ENCODE assay signal across 7 mouse cellular contexts in the genomic region with DNA sequence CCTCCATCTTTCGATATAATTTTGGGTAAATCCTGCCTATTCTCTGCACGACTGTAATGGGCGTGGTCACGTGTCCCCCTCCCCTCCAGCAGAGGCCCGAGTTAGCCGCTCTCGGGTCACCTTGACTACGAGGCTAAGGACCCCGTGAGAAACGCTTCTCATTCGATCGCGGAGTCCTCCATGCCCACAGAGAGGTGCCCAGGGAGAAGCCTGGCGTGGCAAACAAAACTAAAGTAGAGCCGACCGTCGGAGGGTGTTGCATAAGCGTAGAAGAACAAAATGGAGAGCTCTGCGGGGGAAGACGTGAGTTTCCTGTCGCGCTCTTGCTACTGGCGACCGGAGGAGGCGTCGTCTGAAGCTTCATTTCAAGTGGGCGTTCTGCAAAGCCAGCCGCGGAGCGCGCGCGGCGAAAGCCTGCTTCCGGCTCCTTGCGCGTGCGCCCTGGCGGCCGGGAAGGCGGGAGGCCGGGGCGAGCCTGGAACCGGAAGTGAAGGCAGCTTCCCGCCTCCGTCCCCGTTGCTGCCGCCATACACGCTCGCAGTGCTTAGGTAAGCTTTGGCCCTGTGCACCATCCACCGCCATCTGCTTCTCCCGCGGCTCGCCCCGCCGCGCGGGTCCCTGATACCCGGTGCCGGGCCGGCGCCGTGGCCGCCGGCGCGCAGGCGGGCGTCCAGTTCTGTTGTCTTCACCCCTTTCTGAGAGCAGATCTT. TPM values are rescaled to one million over a fixed set of nuclear protein-coding genes. Genes with fewer than 3 reads are reported as not detected.
A peak's percentile ranks its signal among the peaks of the same experiment; 100 is the strongest.
DNase-seq lines count a peak whose midpoint lies in the region; ATAC-seq lines count a peak whose summit lies in the region.

A gene (plus strand): TSS at position 442 of the 710 bp plus-strand sequence.

- peak; percentile 90 for ATAC-seq in intestine, embryonic 16.5 days
- peak; percentile 90 for ATAC-seq in midbrain, embryonic 11.5 days (ENCODE audit: low FRiP score)

- peak within 1 kb of the TSS; percentile 99 for H3K27ac ChIP-seq in intestine, embryonic 16.5 days (ENCODE audit: low read length)
- H3K27ac ChIP-seq in midbrain, embryonic 11.5 days (ENCODE audit: low read depth, low read length), result peak within 1 kb of the TSS; percentile 94

- under 1% methylated on average over 65 of the region's 69 CpGs for WGBS in intestine, embryonic 16.5 days
- under 1% methylated on average over 69 of the region's 69 CpGs for WGBS in midbrain, embryonic 11.5 days

- H3K9ac ChIP-seq in intestine, embryonic 16.5 days (ENCODE audit: low read depth, low read length), result peak within 1 kb of the TSS; percentile 99
- peak within 1 kb of the TSS; percentile 100 for H3K9ac ChIP-seq in midbrain, embryonic 11.5 days (ENCODE audit: low read length)

- peak within 1 kb of the TSS; percentile 93 for H3K4me2 ChIP-seq in intestine, embryonic 16.5 days (ENCODE audit: low read depth, low read length)
- H3K4me2 ChIP-seq in midbrain, embryonic 11.5 days, result peak within 1 kb of the TSS; percentile 97

- H3K27me3 ChIP-seq in intestine, embryonic 16.5 days (replicated peaks; ENCODE audit: control insufficient read depth, insufficient read depth, low read length), result no peaks in the 10 kb centered on the region
- H3K27me3 ChIP-seq in midbrain, embryonic 11.5 days (ENCODE audit: control insufficient read depth, insufficient read depth, low read length), result no peaks in the 10 kb centered on the region

- DNase-seq in adrenal gland, adult 8-10 months, result peak; percentile 94
- peak; percentile 97 for DNase-seq in embryo, embryonic 9.5 days (ENCODE audit: extremely low spot score)
- DNase-seq in gastrocnemius, postnatal 4 days (ENCODE audit: low spot score in 2 of 2), result peak; percentile 94 to 96
- peak; percentile 97 to 98 for DNase-seq in left cerebral cortex, postnatal 36 days (ENCODE audit: low spot score in 2 of 2)
- DNase-seq in midbrain, embryonic 11.5 days (ENCODE audit: low spot score, missing footprints), result peak; percentile 99
- peak; percentile 96 for DNase-seq in skeletal muscle tissue, adult 2 months (ENCODE audit: low read depth, low spot score)

- H3K9me3 ChIP-seq in intestine, embryonic 16.5 days (ENCODE audit: control insufficient read depth, low read length), result no peaks in the 10 kb centered on the region
- no peaks in the 10 kb centered on the region for H3K9me3 ChIP-seq in midbrain, embryonic 11.5 days (ENCODE audit: control insufficient read depth, low read length)

- intact Hi-C loops in left cerebral cortex, postnatal 36 days (cut with DNase I), result loop anchor here (5.0 kb wide), 1 partner anchor 404 kb away; a partner anchor contains a TSS

- peak within 1 kb of the TSS; percentile 83 for H3K4me3 ChIP-seq in intestine, embryonic 16.5 days (ENCODE audit: low read length)
- H3K4me3 ChIP-seq in midbrain, embryonic 11.5 days (ENCODE audit: low read depth, low read length), result peak within 1 kb of the TSS; percentile 99

- peaks cover 26% of the 10 kb centered on the region for H3K36me3 ChIP-seq in intestine, embryonic 16.5 days (ENCODE audit: control insufficient read depth, insufficient read depth, low read length)
- peaks cover 26% of the 10 kb centered on the region for H3K36me3 ChIP-seq in midbrain, embryonic 11.5 days (ENCODE audit: control insufficient read depth, insufficient read depth, low read length)

- H3K4me1 ChIP-seq in intestine, embryonic 16.5 days (ENCODE audit: control insufficient read depth, insufficient read depth, low read length), result peaks cover 40% of the 10 kb centered on the region
- H3K4me1 ChIP-seq in midbrain, embryonic 11.5 days (ENCODE audit: control insufficient read depth, insufficient read depth, low read length), result peaks cover 40% of the 10 kb centered on the region

RNA-seq across cellular contexts. Expression of the gene that starts here (rescaled TPM):
- 100 to 1,000 TPM; 181 to 239 (median 202) TPM for total RNA-seq in adrenal gland, adult 8-10 months (2022)
- total RNA-seq in gastrocnemius, postnatal 4 days (2021), result 100 to 1,000 TPM; 219 to 233 TPM
- 325 and 376 TPM in 2 replicates for polyA plus RNA-seq in intestine, embryonic 16.5 days (2015; fragmentation: Nextera tagmentation; extraction: Ambion mirVana)
- 100 to 1,000 TPM; 189 to 214 TPM for total RNA-seq in left cerebral cortex, postnatal 36 days (2021)
- polyA plus RNA-seq in midbrain, embryonic 11.5 days (2014; fragmentation: Nextera tagmentation; extraction: Ambion mirVana), result 649 and 657 TPM in 2 replicates

Comparison
In these comparisons a context has a peak if more than half of its experiments do, and no peak if none do; other contexts are left out.
1. Peak in every context shown above with its lines: DNase-seq, ATAC-seq, H3K4me3 ChIP-seq and H3K27ac ChIP-seq.